Mouse (Mus musculus) kidney, postnatal 4 days (tissue): ENCODE measurements at regions not wholly inside any gene's neighbourhood (a gene's known extent, or its start where the extent isn't known, plus 50 kb on each side); places are given as distances from the start of the nearest gene placed in this dataset.
"Not testable (repeated sequence)": the region's sequence is repeated elsewhere in the genome, so short reads cannot be mapped to it uniquely, and the experiment has no call there.

Experiments used
- DNase-seq, 2 experiments: peaks; one replicate each; pipeline ENCODE4 v3.0.0; 2021; ENCODE audit warnings: mixed read lengths in 2 of 2

DNA sequence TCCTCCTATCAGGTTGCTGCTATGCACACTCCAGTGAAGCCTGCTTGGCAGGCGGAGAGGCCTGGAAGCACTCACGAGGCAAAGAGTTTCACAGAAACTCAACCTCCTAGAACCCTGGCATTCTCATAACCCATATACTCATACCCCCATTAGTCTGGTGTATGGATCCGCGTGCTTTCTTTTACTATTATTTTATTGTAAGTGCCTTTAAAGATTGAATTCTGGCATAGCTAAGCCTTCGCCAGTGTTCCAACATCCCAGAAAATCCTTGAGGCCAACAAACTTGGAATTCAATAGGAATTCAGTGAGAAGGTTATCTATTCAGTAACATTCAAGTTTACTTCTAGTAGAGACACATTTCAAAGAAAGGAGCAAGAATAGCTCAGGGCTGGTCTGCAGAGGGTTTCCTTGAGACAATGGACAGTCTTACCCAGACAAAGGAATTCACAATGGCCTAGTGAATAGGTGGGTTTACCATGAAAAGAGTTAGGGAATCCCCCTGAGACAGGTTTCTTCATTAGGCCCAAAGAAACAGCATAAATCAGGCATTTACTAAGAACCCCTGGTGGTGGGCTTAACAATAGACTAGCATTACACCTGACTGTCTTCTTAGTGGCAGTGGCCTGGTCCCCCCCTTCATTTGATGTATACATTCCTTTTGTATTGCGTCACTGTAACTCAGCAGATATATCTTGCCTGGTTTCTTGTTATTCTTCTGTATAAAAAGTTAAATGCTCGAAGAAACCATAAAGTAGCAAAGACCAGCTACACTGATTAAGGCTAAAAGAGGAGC lies 80.8 kb upstream of the Gm15446 start:
- not testable (repeated sequence) for DNase-seq

DNA sequence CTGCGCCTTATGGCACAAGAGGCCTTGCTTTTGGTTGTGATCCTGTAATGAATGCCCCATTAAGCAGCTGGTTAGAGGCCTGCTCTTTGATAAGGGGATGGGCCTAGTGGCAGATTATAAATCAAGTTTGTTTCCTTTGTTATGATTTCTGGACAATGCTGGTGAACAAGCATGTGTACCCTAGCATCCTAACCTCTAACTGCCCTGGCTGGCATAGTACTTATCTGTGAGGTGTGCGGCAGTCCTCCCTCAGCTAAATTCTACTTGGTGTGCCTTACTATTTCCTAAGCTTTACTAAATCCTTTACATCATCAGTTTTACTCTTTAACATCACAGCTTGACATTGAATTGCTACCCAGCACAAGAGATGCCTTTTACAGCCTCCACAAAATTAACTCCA lies 79.0 kb upstream of the Gm15446 start:
- DNase-seq: not testable (repeated sequence)

- peak; percentile 56 to 64 for DNase-seq
Observed at GRCm38 (mm10) chr5:109844753-109845186, 78.4 kb upstream of the Gm15446 start.

DNA sequence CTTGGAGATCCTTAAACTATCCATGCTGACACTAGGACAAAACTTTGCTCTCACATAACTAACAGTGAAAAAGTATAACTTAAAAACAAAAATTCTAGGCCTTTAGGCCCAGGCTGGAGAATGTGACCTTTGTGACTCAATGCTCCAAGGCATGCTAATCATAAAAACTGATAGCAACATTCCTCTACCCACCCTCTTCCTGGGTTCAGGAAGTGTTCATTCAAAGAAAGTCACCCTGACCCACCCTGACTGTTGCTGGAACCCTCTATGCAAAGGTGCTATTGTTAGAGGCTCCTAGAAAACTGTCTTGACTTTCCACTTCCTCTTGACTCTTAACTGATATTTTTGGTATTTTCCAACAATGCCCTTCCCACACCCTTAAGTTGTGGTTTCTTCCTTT lies 72.0 kb upstream of the Gm15446 start:
- not testable (repeated sequence) for DNase-seq

GRCm38 (mm10) chr5:109860402-109860801 lies 62.8 kb upstream of the Gm15446 start:
- DNase-seq: no peak

DNA sequence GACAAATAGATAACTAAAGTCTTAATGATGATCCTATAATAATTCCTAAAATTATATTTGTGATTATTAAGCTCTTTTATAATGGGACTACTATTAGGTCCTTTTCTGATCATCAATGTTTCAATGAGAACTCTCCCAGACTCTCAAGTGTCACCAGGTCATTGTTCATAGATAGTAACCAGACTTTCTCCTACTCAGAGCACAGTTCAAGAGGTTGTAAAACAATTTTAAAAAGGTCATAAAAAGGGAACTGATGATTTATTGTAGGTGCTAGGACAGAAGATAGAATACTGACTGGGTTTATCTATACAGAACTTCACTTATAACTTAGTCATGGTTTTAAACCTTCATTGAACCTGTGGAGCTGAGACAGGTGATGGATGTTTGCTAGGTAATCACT lies 58.7 kb upstream of the Gm15446 start:
- not testable (repeated sequence) for DNase-seq

DNA sequence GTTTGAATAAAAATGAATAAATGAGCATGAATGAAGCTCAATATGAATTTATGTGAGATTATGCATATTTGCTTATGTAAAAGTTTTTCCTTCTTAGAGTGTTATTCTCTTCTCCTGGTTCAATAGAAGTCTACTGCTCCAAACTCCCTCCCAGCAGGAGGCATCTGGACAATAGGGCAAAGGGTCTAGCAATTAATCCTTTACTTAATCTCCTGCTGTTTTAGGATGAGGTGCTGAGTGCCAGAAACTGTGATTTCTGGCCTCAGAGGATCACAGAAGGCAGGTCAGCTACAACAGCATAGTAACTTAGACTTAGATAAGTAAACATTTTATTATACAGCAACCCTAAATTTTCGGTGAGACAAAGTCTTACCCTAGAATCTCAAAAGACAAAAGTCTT lies 57.6 kb upstream of the Gm15446 start:
- no peak for DNase-seq

- peak; percentile 86 to 91 for DNase-seq
Observed at GRCm38 (mm10) chr5:109866337-109867126, 56.7 kb upstream of the Gm15446 start.

DNA sequence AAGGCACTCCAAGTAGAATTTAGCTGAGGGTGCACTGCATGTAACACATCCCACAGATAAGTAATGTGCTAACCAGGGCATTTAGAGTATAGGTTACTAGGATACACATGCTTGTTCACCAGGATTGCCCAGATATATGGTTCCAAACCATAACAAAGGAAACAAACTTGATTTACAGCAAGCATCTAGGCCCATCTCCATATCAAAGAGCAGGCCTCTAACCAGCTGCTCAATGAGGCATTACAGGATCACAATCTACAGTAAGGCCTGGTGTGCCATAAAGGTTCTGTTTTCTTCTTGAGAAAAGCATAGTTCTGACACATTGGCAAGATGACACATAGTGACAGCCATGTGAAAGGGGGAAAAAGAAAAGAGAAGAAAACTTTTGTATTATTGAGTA lies 56.0 kb upstream of the Gm15446 start:
- DNase-seq: not testable (repeated sequence)
